Mouse (Mus musculus) MEL (cell line): ENCODE results near the gene Map7. TPM values are rescaled to one million over a fixed set of nuclear protein-coding genes. Genes with fewer than 3 reads are reported as not detected.

ENCODE experiments used
- DNase-seq: peaks from one replicate; pipeline ENCODE4 v3.0.0; 2011; ENCODE audit warnings: low read depth, low spot score
- H3K27ac ChIP-seq: 2 replicates; pipeline ENCODE4 v1.5.1; 2012; ENCODE audit warnings: low read depth, mild to moderate bottlenecking, control low read depth, low read length, moderate library complexity; ENCODE audit not compliant: control insufficient read depth
- H3K27me3 ChIP-seq, 2 experiments: fragments of 150-350 bp in 1 of 2; sonication (generic) in 1 of 2; 2 replicates each; pipeline ENCODE4 v1.6.1; 2012; ENCODE audit warnings: low read length in 2 of 2, mild to moderate bottlenecking in 2 of 2, improper control_type of control experiment in 1 of 2, moderate library complexity in 1 of 2; ENCODE audit not compliant: insufficient read depth in 2 of 2, control insufficient read depth in 1 of 2
- H3K36me3 ChIP-seq, 2 experiments: 2 replicates each; pipeline ENCODE4 v1.6.1; 2012 to 2014; ENCODE audit warnings: low read length in 2 of 2, improper control_type of control experiment in 1 of 2, inconsistent platforms in 1 of 2, mild to moderate bottlenecking in 1 of 2; ENCODE audit not compliant: insufficient read depth in 2 of 2, control insufficient read depth in 1 of 2
- H3K4me1 ChIP-seq, 2 experiments: fragments of 150-350 bp in 1 of 2; sonication (generic) in 1 of 2; 2 replicates each; pipeline ENCODE4 v1.6.1; 2012; ENCODE audit warnings: low read length in 2 of 2, improper control_type of control experiment in 1 of 2, mild to moderate bottlenecking in 1 of 2; ENCODE audit not compliant: insufficient read depth in 2 of 2, control insufficient read depth in 1 of 2
- H3K4me3 ChIP-seq, 2 experiments: fragments of 150-350 bp in 1 of 2; sonication (generic) in 1 of 2; 2 replicates each; pipeline ENCODE4 v1.5.1; 2012; ENCODE audit warnings: low read depth in 2 of 2, low read length in 2 of 2, mild to moderate bottlenecking in 2 of 2, moderate library complexity in 2 of 2, control low read depth in 1 of 2, improper control_type of control experiment in 1 of 2; ENCODE audit not compliant: control insufficient read depth in 1 of 2, insufficient read depth in 1 of 2
- H3K79me2 ChIP-seq: 2 replicates; pipeline ENCODE4 v1.6.1; 2012; ENCODE audit warnings: mild to moderate bottlenecking, low read length, moderate library complexity; ENCODE audit not compliant: control insufficient read depth, poor library complexity, insufficient read depth
- H3K9ac ChIP-seq: 2 replicates; pipeline ENCODE4 v1.6.1; 2012; ENCODE audit warnings: low read depth, mild to moderate bottlenecking, control low read depth, low read length, moderate library complexity; ENCODE audit not compliant: control insufficient read depth, poor library complexity, severe bottlenecking
- H3K9me3 ChIP-seq: fragments of 150-350 bp; sonication (generic); replicated peaks from 2 replicates; pipeline ENCODE4 v1.6.1; 2012; ENCODE audit warnings: mild to moderate bottlenecking, low read length, improper control_type of control experiment, moderate library complexity; ENCODE audit not compliant: insufficient read depth
- CHD1 ChIP-seq: IDR thresholded peaks from 2 replicates; pipeline ENCODE4 v1.6.1; 2012; ENCODE audit warnings: low read depth, mild to moderate bottlenecking, inconsistent platforms, low read length, improper control_type of control experiment
- ETS1 ChIP-seq: IDR thresholded peaks from 2 replicates; pipeline ENCODE4 v1.6.1; 2012; ENCODE audit warnings: low read depth, mild to moderate bottlenecking, inconsistent platforms, low read length, improper control_type of control experiment, moderate library complexity
- HCFC1 ChIP-seq: IDR thresholded peaks from 2 replicates; pipeline ENCODE4 v1.6.1; 2012; ENCODE audit warnings: low read depth, mild to moderate bottlenecking, inconsistent platforms, low read length, improper control_type of control experiment, moderate library complexity
- KAT2A ChIP-seq: conservative IDR thresholded peaks from 2 replicates; pipeline ENCODE4 v1.6.1; 2012; ENCODE audit warnings: low read depth, low read length, improper control_type of control experiment, inconsistent platforms
- MAFK ChIP-seq: IDR thresholded peaks from 2 replicates; pipeline ENCODE4 v1.6.1; 2011; ENCODE audit warnings: low read depth, mild to moderate bottlenecking, low read length, improper control_type of control experiment, borderline replicate concordance
- MXI1 ChIP-seq: IDR thresholded peaks from 2 replicates; pipeline ENCODE4 v1.6.1; 2011; ENCODE audit warnings: mild to moderate bottlenecking, low read depth, low read length, improper control_type of control experiment
- MYB ChIP-seq: IDR thresholded peaks from 2 replicates; pipeline ENCODE4 v1.6.1; 2011; ENCODE audit warnings: mild to moderate bottlenecking, low read depth, low read length, improper control_type of control experiment
- MYC ChIP-seq: IDR thresholded peaks from 2 replicates; pipeline ENCODE4 v1.6.1; 2011; ENCODE audit warnings: low read depth, mild to moderate bottlenecking, low read length, improper control_type of control experiment, moderate library complexity
- NELFE ChIP-seq: IDR thresholded peaks from 2 replicates; pipeline ENCODE4 v1.6.1; 2011; ENCODE audit warnings: low read depth, low read length, improper control_type of control experiment
- POLR2A ChIP-seq, 2 experiments: IDR thresholded peaks; 2 replicates each; pipeline ENCODE4 v1.6.1; 2011 to 2012; ENCODE audit warnings: low read length in 2 of 2, mild to moderate bottlenecking in 2 of 2, control low read depth in 1 of 2, improper control_type of control experiment in 1 of 2, low read depth in 1 of 2, moderate library complexity in 1 of 2; ENCODE audit not compliant: control insufficient read depth in 1 of 2, insufficient read depth in 1 of 2, poor library complexity in 1 of 2
- TBP ChIP-seq: IDR thresholded peaks from 2 replicates; pipeline ENCODE4 v1.8.0; 2011; ENCODE audit warnings: low read depth, low read length, improper control_type of control experiment
- TCF12 ChIP-seq: IDR thresholded peaks from 2 replicates; pipeline ENCODE4 v1.6.1; 2014; ENCODE audit warnings: low read depth, mild to moderate bottlenecking, inconsistent platforms, low read length, improper control_type of control experiment, moderate library complexity
- USF1 ChIP-seq: IDR thresholded peaks from 2 replicates; pipeline ENCODE4 v1.6.1; 2014; ENCODE audit warnings: low read depth, mild to moderate bottlenecking, inconsistent platforms, low read length, improper control_type of control experiment, moderate library complexity
- USF2 ChIP-seq, 2 experiments: IDR thresholded peaks; 2 replicates each; pipeline ENCODE4 v1.6.1; 2011 to 2012; ENCODE audit warnings: improper control_type of control experiment in 2 of 2, low read length in 2 of 2, borderline replicate concordance in 1 of 2, inconsistent platforms in 1 of 2, low read depth in 1 of 2, mild to moderate bottlenecking in 1 of 2; ENCODE audit not compliant: insufficient read depth in 1 of 2
- ZC3H11A ChIP-seq: IDR thresholded peaks from 2 replicates; pipeline ENCODE4 v1.6.1; 2012; ENCODE audit warnings: low read depth, mild to moderate bottlenecking, inconsistent platforms, low read length, improper control_type of control experiment
- ZKSCAN1 ChIP-seq: IDR thresholded peaks from 2 replicates; pipeline ENCODE4 v1.6.1; 2012; ENCODE audit warnings: low read depth, mild to moderate bottlenecking, inconsistent platforms, low read length, improper control_type of control experiment, moderate library complexity
- ZNF384 ChIP-seq: IDR thresholded peaks from 2 replicates; pipeline ENCODE4 v1.6.1; 2012; ENCODE audit warnings: low read depth, mild to moderate bottlenecking, inconsistent platforms, low read length, improper control_type of control experiment
- polyA plus RNA-seq, 2 experiments: library from polyadenylated mRNA; stranded (reverse) in 1 of 2; unstranded in 1 of 2; fragments of >175 nt in 1 of 2; fragments of >200 nt in 1 of 2; gene quantifications; 2 replicates each; pipeline versions ENCODE4 v1.2.1 to v1.2.4; 2012; ENCODE audit warnings: low replicate concordance in 2 of 2, low read depth in 1 of 2; ENCODE audit not compliant: insufficient read length in 2 of 2, insufficient read depth in 1 of 2, missing spikeins in 1 of 2
- total RNA-seq: library from RNA; depleted of rRNA; stranded (reverse); fragments of 300-350 nt; gene quantifications from 2 replicates; pipeline ENCODE4 v1.2.3, GENCODE M21; 2012

The Map7 gene
- total and polyA plus RNA-seq, 3 experiments: 3.1 to 9.5 TPM; not detected in 1

GRCm38 (mm10) chr10:20230026-20230425 is 81.8 kb downstream of the Map7 start:
- H3K9ac ChIP-seq: no peak overlapping the region
- TF ChIP-seq MYB (no peak), ETS1 (no peak), HCFC1 (no peak), KAT2A (no peak), ZC3H11A (no peak), USF2 (IDR thresholded peaks at IDR 0.05; ENCODE audit: borderline replicate concordance in 1 of 2, insufficient read depth in 1 of 2, low read depth in 1 of 2, low read length in 2 of 2) (no peak), TBP (no peak), MXI1 (no peak), POLR2A (IDR thresholded peaks at IDR 0.05; ENCODE audit: control insufficient read depth in 1 of 2, insufficient read depth in 1 of 2, low read depth in 1 of 2, low read length in 2 of 2, poor library complexity in 1 of 2) (no peak), NELFE (no peak), USF1 (no peak)
- TF ChIP-seq, all 39 proteins: peak for 0
- H3K27me3 ChIP-seq: no peaks in the 10 kb centered on the region; a peak in 1 of 4 replicates
- no peaks in the 10 kb centered on the region for H3K79me2 ChIP-seq
- H3K4me1 ChIP-seq: no peaks in the 10 kb centered on the region
- H3K4me3 ChIP-seq: no peak overlapping the region
- no peak overlapping the region for H3K27ac ChIP-seq
- no peaks in the 10 kb centered on the region for H3K9me3 ChIP-seq
- DNase-seq: no peak
- H3K36me3 ChIP-seq: no peaks in the 10 kb centered on the region

GRCm38 (mm10) chr10:20233451-20233850 is 85.2 kb downstream of the Map7 start:
- Histone ChIP-seq H3K4me3 (no peak overlapping the region), H3K9ac (no peak overlapping the region), H3K36me3 (no peaks in the 10 kb centered on the region), H3K27me3 (no peaks in the 10 kb centered on the region), H3K79me2 (no peaks in the 10 kb centered on the region), H3K27ac (no peak overlapping the region), H3K9me3 (no peaks in the 10 kb centered on the region), H3K4me1 (no peaks in the 10 kb centered on the region)
- TF ChIP-seq CHD1 (no peak), ZNF384 (no peak)
- DNase-seq: no peak

- H3K9me3 ChIP-seq: no peaks in the 10 kb centered on the region
- no peaks in the 10 kb centered on the region for H3K36me3 ChIP-seq
- H3K27ac ChIP-seq: no peak overlapping the region
- H3K4me3 ChIP-seq: no peak overlapping the region
- H3K79me2 ChIP-seq: no peaks in the 10 kb centered on the region
- no peaks in the 10 kb centered on the region for H3K4me1 ChIP-seq
- DNase-seq: no peak
- H3K27me3 ChIP-seq: no peaks in the 10 kb centered on the region
- H3K9ac ChIP-seq: no peak overlapping the region
- TF ChIP-seq MYC (no peak), MAFK (no peak), TCF12 (no peak), KAT2A (no peak), USF2 (IDR thresholded peaks at IDR 0.05; ENCODE audit: borderline replicate concordance in 1 of 2, insufficient read depth in 1 of 2, low read depth in 1 of 2, low read length in 2 of 2) (no peak), ZKSCAN1 (no peak)
- TF ChIP-seq, all 39 proteins: peak for 0
Observed at GRCm38 (mm10) chr10:20234466-20234865, 86.2 kb downstream of the Map7 start.
